Mouse (Mus musculus) spleen, adult 12 weeks (tissue): ENCODE measurements around the gene Elavl3.

ENCODE experiments used
- DNase-seq: peaks from one replicate; pipeline ENCODE4 v3.0.0; 2022; ENCODE audit warnings: low spot score

Elavl3 gene

DNA sequence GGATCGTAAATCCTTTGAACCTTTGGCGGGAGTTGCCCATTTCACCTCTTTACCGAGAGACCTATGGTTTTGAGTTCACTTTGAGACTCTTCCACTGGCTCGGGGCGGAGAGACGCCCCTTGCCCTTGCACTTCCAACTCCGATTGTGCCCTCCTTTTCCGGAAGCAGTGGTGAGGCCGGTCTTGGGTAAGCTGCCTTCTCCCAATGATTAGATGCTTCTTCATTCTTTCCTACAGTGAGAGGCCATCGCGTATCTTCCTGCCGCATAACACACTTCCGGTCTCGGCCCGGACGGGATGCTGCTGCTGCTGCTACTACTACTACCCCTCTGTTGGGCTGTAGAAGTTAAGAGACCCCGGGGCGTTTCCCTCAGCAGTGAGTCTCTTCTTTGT, 48.7 kb downstream of the Elavl3 start:
- DNase-seq, result no peak

DNA sequence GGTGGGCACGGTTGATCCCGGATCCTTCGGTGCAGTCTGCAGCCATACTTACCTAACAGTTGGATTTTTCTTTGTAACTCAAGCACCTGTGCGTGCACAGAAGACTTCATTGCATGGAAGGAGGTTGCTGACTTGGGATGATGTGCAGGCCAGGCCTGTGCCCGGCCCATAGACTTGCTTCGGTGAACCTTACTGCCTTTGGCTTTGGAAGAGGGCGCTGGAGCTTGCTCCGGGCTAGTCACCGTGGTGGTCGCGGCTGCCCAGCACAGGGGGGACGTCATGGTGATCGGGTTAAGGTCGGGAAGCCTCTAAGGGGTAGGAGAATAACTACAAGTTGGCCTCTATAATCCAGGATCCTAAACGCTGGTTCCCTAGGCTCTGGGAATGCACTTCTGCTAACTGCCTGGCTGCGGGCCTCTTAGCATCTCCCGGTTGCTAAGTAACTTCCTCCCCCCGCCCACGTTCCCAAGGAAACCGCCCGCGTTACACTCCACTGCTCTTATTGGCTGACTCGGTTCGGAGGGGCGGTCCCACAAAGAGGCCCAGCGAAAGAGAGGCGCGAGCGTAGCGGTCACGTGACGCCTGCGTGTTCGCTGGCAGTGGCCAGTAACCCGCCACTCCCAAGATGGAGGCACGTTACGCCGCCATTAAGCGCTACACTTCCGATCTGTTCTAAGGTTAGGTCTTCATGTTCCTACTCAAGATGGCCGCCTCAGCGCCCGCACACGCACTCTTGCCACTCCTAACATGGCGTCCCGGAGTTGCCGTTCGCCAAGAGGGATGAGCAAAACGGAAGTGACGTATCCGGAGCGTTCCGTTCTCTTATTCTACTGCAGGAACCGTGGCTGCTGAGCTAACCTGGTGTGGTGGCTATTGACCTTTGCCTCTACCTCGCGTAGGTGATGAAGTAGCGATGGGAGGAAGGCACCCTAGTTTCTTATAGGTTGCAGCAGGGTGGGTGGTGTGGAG, 49.3 kb downstream of the Elavl3 start, which contains the start of the genes Ccdc151 and Prkcsh:
Ccdc151 (minus strand) TSS at position 441 of the 969 bp plus-strand sequence.
Prkcsh (plus strand) TSS at position 613 of the 969 bp plus-strand sequence.
- peak; percentile 95 for DNase-seq

DNA sequence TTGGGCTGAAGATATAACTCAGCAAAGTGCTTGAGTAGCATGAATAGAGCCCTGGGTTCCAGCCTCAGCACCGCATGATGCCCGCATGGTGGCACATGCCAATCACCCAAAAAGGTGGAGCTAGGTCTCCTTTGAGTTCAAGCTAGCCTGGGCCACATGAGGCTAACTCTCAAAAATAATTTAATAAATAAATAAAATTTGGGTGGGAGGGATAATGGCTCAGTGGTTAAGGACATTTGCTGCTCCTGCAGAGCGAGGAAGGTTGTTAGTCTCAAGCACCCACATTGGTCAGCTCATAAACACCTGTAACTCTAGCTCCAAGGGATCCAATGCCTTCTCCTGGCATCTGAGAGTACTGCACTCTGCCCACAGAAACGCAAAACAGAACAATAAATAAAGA, 50.2 kb downstream of the Elavl3 start:
- DNase-seq, result no peak

DNA sequence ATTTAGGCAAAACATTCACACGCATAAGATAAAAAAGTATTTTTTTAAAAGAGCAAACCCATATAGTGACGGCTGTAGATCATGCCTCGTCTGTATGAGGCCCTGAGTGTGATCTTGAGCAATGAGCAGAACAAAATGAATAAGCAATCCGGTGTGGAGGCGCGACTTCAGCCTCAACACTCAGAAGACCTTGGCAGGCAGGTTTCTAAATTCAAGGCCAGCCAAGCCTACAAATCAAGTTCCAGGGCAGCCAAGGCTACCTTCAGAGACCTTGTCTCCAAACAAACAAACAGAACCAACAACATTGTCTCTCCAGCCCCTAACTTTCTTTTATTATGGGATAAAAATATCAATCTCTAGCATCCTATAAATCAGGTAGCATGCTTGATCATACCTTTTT, 51.5 kb downstream of the Elavl3 start:
- DNase-seq, result no peak

DNA sequence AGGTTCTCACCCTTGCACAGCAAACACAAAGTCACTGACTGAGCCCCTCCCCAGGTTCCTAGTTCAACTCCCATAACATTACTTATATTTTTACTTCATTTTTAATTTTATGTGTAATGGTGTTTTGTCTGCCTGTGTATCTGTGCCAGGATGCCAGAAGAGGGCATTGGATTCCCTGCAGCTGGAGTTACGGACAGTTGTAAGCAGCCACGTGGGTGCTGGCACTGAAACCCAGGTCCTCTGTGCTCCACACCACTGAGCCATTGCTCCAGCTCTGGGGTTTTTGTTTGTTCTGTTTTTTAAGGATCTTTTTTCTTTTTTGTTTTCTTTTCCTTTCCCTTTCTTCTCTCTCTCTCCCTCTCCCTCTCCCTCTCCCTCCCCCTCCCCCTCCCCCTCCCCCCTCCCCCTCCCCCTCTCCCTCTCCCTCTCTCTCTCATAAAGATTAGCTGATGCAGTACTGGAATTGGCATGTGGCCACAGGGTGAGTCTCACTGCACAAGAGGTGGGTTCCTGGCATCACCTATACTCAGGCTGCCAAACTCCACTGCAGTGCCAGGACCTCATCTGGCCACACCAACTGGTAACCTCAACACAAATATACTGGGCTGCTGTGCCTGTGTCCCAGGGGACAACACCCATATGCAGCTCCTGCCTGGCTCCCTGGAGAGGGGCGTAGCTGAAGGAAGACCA, 55.5 kb downstream of the Elavl3 start:
- DNase-seq, result no peak

DNA sequence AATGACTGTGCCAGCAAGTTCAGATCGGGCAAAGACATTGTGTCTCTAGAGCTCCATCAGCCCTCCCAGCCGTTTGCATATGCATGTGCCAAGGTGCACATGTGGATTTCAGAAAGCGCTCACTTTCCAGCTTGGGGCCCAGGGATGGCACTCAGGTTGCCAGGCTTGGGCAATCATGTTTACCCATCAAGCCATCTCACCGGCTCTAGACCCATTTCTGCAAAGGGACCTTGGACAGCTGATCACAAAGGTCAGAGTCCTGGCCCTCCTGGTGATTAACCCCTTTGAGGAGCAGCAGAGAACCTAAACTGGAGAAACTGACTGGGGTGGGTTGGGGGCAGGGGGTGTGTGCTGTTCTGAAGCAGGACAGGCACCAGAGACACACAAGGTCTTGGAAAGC, 59.6 kb downstream of the Elavl3 start:
- no peak for DNase-seq

DNA sequence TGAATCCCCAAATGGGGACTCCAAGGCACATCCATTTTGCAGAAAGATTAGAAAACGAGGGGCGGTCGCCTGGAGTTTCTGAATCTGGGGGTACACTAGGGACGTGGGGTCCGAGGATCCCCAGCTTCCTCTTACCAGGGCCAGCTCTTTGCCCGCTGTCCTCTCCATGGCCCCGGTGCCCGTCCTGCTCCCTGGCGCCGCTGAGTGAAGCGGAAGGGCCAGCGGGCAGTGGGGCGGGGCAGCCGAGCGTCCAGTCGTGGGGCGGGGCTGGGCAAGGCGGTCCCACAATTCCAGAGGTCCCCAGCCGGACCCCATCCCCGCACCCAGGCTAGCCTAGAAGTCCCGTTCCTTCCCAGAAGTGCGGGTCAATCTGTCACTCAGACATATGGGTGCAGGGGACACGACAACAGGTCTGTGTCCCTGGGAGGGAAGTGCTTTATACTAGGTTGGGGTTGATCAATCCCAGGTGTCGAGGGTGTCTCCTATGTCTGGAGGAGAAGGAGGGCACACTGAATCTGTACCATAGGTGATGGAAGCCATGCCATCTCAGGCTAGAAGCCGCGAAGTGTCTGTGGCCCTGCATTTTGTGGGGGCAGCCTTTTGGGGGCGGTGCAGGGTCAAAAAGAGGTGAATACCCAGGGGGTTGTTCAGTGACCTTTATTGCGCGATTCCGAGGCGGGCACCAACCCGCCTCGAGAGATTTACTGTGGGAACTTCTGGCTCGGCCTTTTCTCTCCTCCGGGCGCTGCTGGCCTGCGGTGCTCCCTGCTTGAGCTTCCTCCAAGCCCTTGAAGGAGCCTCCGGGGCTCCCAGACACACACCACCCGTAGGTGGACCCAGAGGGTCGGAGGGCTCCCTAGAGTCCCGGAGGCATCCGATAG, 62.4 kb downstream of the Elavl3 start, which contains the start of gene Rgl3:
Rgl3 (minus strand) TSS at position 217 of the 881 bp plus-strand sequence.
- DNase-seq, result no peak

DNA sequence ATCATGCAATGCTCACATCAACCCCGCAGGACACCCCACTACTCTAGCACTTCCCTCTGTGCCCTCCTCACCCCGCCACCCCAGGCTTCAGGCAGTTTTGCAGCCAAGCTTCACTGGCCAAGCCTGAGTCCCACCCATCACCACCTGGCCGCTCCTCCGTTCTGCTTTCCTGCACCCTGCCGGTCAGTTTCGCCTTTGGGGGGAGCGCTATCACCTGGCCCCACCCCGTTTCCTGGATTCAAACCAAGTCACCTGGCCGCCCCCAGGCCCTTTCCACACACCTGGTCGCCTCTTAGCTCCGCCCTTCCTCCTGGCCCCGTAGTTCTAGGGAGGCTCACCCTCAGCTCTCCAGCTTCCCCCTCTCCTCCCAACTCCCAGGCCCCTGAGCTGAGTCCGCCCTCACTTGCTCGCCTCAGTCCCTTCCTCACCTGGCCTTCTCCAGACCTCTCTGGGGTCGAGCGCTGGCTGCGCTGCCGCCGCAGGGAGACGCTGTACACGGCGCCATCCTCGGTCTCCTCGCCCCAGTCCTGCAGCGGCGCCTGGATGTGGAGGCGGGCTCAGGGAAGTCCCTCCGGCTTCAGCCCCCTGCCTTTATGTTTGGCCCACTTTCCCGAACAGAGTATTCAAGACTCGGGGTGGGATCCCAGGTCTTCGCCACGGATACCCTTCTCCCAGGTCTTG, 63.3 kb downstream of the Elavl3 start:
- DNase-seq, result no peak

DNA sequence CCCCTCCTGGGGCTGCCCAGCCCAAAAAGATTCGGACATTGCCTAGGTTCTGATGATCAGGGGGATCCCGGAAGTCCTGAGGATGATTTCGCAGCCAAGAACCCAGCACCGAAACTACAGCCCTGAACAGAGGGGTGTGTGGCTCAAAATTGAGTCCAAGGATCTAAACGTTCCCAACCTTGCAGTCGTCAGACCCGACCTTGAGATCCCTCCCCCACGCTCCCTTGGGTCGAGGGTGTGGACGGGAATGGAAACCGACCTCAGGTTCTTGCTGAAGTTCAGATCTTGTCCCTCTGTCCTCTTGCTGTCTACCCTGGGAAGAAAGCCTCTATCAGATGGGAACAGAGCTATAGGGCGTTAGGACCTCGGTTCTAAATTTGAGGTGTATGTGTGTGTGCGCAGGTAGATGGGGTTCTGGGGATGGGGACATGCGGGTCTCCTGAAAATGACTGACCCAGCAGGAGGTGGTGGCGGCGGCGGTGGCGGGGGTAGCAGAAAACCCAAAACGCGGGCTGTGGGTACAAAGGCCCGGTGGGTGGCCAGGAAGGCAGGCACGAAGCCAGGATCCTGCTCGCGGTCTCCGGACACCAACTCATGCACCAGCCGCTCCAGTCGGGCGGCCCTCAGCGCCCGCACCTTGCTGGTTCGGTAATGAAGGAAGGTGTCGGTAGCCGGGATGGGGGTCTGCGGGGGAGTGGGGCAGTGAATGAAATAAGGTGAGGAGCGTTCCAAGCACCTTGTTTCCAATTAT, 64.1 kb downstream of the Elavl3 start:
- DNase-seq, result no peak

DNA sequence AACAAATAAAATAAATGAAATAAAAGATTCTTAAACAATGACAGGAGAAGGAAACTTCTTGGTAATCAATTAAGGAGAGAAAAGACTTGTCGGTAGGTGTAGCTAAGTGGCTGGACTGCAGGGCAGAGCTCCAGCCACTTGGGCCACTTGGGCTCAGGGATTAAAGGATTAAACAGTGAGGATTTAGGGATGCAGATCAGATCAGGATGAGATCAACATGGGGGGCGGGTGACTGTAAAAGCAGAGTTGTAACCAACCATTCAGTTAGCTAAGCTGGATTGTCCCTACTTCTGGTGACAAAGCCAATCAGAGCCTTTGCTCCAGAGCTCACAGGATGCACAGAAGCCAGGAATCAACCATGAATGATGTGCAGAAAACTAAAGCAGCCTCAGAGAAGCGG, 67.9 kb downstream of the Elavl3 start:
- DNase-seq, result no peak

DNA sequence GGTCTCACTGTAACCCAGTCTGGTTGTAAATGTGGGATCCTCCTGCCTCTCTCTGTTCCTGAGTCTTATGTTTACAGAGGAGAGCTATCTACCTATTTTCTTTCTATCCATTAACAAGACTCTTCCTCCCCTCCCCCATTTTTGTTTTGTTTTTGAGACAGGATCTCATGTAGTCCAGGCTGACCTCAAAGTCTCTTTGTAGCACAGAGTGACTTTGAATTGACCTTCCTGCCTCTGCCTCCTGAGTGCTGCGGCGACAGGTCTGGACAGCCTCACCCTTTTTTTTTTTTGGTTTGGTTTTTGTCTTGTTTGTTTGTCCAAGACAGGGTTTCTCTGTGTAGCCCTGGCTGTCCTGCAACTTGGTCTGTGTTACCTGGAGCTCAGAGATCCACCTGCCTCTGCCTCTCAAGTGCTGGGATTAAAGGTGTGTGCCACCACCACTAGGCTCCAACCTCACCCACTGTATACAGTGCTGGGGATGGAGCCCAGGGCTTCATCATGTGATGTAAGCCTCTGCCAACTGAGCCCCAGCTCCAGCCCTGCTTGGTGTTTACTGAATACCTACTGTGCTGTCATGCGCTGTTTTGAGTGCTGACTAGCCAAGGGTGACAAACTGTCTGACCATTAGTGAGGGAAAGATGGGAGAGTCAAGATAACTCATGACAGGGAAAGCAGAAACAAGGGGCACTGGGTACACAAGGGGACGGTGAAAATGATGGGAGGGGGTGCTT, 73.3 kb downstream of the Elavl3 start:
- DNase-seq, result no peak

DNA sequence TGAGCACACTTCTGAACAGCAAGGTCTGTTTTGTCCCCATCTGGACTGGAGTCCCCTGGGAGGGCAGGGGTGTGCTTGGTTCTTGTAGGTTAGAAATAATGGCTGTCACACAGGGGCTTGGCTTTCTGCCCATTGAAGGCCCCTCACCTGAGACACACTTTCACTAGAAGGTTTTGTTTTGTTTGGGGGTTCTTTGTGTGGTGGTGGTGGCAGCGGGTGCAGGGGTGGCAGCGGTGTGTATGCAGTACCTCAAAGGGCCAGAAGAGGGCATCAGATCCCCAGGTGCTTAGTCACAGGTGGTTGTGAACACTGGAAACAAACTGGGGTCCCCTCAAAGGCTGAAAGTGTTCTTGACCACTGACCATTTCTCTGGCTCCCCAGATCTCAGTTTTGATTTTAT, 73.9 kb downstream of the Elavl3 start:
- DNase-seq, result peak; percentile 56

DNA sequence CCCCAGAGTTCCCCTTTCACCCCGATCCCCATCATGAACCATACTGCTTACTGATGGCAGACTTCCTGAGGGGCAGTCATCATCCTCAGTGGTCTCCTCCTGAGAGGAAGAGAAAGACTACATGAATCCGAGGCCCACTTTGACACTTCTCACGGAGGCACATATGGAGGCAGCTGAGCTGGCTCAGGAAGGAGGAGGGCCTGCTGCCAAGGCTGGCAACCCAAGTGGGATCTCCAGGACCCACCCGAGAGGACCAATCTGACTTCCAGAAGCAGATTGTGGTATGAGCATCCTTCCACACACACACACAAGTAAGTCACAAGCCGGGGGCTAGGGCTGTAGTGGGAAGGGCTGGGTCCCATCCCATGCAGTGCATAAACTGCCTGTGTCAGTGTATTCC, 74.5 kb downstream of the Elavl3 start:
- DNase-seq, result no peak

DNA sequence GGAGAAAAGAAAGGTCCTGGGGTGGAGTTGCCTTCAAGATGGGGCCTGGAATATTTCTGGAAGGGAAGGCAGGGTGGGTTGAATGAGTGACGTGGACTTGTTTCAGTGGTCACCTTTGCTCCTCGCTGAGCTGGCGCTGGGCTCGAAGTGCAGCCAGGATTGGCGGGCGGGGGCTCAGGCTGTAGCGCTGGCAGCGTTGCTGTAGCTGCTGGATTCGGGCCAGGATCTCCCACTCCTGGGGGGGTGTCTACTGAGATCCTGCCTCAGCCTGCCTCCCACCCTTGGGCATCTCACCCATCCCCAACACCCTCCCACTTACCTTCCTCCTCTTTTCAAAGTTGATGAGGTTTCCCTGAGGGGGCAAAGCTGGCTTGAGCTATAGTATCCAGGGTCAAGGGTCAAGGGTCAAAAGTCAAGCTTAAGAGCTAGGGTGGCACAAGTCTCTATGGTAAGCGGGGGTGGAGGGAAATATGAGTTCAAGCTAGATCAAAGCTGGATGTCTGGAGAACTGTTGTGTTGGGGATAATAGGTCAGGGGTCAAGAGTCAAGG, 75.1 kb downstream of the Elavl3 start:
- no peak for DNase-seq

DNA sequence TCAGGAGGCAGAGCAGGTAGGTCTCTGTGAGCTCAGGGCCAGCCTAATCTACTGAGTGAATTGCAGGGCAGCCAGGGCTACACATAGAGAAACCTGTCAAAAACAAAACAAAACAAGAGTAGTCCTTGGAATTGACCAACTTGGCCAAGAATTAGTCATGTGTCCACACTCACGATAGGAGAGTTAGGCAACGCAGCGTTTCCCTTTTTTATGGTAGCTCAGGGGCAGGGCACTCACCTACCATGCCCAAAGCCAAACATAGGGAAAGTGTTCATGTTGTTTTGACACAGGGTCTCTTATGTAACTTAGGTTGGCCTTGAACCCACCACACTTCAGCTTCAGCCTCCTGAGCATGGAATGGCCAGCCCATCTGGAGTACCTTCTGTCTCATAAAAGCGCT, 82.5 kb downstream of the Elavl3 start:
- no peak for DNase-seq

DNA sequence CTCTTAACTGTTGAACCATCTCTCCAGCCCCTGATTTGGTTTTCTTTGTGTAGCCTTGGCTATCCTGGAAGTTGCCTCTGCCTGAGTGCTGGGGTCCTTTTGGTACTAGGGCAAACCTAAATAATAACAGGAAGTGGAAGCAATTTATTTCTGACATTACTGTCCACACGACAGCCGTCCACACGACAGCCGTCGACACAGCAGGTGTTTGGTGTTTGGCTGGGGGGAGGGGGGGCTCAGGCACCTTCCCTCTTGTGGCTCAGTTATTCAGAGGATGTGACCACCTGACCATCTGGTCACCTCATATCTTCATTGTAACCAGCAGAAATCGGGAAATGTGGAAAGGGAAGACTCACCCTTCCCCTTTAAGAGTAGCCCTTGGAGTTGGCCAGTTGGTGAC, 82.9 kb downstream of the Elavl3 start:
- DNase-seq, result no peak
